Mouse (Mus musculus) v-Abl transformed pro-B cells (cell line): ENCODE measurements around the gene Dpp9.

Source experiments
- in situ Hi-C, 2 experiments: fragments of 400-800 bp; cut with MboI; formaldehyde crosslinking; loops; one replicate each; pipeline ENCODE4 v1.15.1; 2025; ENCODE audit not compliant: unreplicated experiment in 2 of 2

The Dpp9 gene

DNA sequence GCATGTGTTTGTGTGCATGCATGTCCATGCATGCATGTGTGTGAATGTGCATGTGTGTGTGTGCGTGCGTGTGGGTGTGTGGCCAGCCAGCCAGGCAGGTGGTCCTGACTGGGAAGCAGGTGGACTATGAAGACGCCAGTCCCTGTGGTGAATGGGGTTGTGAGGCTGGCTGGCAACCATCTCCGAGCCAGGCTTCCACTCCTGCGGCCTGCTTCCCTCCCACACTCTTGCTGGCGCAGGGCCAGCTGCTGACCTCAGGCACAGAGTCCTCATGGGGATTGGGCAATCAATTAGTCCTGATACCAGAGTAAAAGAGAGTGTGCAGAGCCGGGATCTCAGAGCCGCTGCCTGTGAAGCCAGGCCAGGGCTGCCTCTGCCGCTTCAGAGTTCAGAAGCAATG lies 65.1 kb downstream of the Dpp9 start:
- in situ Hi-C loops, result no loop called here

DNA sequence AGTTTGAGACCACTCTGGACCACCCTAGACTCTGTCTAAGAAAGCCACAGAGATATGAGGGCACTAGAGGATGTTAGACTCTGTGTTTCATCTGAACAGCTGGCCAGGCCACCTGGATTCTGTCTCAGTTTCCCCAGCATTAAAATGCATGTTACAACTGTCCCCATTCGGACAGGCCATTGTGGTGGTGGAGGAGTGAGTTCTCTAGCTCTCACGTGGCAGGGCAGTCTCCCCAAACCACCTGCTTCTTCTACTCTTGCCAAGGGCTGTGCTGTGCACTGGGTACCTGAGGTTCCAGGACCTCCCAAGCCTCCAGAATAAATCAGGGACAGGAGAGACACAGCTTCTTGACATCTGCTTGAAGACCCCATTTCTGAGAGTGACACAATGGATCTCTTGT lies 68.8 kb downstream of the Dpp9 start:
- in situ Hi-C loops, result no loop called here

DNA sequence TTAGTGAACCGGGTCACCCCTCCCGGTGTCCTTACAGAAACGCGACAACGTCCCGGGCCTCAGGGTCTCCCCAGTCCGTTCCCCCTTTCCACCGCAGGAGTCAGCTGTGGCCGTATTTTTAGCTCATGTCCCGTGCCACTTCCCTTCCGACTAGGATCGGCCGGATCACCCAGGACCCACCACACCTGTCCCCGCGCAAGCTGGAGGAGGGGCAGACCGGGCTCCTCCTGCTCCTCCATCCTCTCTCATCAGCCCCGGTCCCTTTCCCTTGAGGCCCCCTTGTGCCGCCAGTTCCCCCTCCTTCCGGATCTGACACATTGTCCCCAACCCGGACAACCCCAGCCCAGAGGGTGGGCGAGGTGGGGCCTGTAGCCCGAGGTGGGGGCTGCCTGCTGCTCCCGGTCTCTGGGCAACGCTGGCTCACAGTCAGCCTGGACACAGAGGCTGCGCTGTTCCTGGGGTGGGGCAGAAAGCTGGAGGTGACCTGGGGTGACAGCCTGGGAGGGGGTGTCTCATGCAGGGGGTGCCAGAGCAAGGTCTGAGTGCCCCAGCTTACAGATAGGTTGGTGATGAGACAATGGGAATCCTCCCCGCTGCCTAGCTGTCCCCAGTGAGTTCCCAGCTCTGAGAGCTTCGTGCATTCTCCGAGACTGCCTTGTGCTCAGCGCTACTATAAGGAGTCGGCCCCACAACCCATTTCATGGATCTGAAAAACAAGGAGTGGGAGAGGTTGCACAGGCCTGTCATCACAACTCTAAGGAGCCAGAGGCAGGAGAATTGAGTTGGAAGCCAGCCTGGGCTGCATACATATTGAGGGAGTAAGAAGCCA lies 69.7 kb downstream of the Dpp9 start:
- in situ Hi-C loops, result no loop called here

DNA sequence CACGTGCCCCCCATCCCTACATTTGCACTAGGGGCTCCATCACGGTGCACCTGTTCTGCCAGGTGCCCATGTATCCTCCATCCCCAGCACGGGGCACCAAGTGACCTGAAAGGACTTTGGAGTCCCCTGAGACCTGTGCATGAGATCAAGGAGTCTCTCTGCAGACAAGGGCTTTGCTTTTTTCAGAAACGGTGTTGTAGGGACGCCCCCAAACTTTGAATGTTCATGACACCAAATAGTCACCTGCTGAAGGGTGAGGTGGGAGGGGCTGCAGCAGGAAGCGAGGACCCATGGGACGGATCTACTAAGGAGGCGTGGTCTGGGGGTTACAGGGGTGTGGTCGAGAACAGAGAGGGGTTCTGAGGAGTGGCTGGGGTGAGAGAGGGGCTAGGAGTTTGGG lies 70.4 kb downstream of the Dpp9 start:
- in situ Hi-C loops, result no loop called here

DNA sequence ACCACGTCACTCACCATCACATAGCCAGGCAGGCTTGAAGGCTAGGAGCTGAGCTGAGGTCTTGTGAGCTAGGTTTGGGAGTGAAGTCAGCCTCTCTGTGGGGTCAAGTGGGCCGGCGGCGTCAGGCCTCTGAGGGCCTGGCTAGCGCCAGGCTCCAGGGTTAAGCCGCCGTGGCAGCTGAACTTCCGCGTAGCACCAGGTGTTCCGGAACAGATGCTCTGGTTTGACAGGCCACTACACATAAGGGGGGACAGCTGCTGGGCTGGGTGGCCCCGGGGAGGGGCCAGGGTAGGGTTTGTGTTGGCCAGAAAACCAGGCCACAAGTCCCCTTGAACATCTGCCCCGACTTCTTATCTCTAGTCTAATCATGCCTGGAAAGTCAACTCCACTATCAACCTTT lies 71.3 kb downstream of the Dpp9 start:
- in situ Hi-C loops, result no loop called here

DNA sequence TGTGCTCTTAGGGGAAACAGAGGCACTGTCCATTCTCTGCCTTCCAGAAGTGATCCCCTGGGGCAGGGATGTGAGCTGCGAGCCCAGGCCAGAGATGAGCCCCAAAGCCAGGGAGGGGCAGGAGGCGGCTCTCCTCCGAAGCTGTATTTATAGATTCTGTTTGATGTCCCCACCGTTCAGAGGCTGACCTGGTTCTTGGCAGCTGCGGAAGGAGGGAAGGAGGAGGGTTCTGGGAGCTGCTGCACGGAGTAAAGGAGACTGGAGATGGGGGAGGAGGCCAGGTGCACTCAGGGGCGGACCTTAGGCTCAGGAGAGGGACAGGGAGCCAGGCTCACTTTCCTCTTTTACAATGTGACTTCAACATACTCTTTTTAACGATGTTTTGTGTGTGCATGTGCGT lies 72.6 kb downstream of the Dpp9 start:
- in situ Hi-C loops, result no loop called here

DNA sequence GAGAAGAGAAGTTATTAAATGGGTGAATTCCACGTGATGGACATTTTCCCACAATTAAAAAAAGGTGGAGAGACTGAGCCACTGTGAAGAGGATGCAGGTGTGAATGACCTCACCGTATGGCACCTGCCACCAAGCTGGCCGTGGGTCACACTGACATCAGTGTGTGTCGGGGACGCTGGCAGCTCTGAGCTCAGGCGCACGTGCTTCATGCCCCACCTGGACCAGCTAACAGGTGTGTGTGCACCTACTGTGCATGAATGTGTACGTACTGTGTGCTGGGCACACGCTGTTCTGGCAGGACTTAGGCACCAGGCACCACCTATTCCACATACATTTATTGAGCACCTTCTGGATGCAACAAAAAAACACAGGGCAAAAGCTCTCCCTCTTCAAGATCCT lies 74.2 kb downstream of the Dpp9 start:
- in situ Hi-C loops, result no loop called here

DNA sequence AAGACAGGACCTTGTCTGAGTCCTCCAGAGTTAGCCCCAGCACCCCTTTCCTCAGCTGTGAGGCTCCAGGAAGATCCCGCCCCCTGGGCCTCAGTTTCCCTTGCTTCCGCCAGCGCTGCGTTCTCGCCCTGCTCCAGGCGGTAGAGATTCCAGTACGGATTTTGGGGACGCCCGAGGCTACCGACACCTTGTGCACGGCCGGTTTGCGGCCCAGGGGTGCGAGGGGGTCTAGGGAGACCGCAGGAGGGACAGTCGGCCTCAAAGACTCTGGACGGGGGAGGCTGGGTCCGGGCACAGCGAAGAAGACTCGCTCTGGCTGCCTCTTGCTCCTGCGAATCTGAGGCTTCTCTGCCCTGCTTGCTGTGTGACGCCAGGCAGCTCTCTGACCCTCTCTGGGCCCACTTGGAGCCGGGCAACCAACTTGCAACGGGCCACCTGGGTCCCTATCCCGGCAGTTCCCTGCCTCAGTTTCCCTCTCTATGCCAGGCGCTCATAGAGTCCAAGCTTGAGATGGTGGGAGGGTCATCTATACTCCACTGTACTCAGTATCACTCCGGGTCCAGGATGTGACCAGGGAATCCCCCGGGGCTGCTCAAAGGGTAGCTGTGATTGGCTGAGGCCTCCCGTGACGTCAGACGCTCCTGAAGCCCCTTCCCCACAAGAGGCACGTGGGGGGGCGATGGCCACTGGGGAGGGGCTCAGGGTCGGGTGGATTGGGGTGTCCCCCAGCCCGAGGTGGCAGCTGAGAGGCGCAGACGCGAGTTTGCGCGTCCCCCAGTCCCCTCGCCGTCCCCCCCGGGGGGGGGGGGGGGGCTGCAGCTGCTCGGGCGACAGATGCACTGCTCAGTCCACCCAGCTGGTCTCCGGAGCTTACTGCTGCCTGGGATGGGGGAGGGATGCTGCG lies 76.8 kb downstream of the Dpp9 start:
- in situ Hi-C loops, result no loop called here

DNA sequence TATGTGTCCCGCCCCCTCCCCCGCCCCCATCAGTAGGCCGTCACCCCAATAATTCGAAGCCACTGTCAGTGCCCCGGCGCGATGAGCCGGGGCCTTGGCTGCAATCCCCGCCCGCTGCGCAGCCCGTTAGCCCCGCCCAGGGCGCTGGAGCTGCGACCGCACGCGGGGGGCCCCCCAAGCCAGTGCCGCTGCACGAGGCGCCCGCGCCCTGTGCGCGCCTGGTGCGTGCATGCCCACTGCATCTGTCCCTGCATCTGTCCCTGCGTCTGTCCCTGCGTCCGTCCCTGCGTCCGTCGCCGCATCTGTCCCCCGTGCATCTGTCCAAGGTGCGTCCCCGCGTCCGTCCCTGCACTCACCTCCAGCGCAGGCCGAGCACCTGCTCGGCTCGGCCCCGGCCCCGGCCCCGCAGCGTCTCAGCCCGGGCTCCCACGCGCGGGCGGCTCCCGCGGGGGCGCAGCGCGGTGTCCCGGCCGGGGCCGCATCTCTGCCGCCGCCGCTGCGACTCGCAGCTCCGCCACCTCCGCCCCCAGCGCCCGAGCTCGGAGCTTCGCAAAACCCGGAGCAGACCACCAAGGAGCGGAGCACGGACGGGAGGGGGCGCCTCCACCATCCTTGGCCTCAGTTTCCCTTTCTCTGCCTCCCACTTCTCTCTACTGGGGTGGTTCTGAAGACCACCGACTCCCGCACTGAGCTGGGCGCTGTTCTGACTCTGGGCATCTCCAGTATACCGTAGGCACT lies 78.7 kb downstream of the Dpp9 start, which contains the start of gene Sema6b:
Gene Sema6b, minus strand, starts transcription at position 486 of the 738 bp plus-strand sequence.
- in situ Hi-C loops, result no loop called here

DNA sequence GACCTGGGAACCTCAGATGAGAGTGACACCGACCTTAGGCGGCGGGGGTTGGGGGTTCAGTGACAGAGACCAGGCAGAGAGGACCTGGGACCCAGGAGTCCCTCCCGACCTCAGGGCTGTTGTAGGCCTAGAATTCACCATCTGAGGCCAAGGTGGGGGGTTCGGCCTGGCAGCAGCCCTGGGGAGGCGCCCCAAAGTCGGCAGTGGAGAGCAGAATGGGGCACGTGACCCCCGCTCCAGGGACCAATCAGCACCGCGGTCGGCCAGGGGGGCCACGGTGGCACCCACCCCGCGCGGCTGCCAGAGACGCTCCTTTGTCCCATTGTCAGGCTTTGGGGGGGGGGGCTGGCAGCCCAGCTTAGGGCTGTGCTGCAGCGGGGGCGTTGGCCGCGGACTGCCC lies 79.3 kb downstream of the Dpp9 start:
- in situ Hi-C loops, result no loop called here

DNA sequence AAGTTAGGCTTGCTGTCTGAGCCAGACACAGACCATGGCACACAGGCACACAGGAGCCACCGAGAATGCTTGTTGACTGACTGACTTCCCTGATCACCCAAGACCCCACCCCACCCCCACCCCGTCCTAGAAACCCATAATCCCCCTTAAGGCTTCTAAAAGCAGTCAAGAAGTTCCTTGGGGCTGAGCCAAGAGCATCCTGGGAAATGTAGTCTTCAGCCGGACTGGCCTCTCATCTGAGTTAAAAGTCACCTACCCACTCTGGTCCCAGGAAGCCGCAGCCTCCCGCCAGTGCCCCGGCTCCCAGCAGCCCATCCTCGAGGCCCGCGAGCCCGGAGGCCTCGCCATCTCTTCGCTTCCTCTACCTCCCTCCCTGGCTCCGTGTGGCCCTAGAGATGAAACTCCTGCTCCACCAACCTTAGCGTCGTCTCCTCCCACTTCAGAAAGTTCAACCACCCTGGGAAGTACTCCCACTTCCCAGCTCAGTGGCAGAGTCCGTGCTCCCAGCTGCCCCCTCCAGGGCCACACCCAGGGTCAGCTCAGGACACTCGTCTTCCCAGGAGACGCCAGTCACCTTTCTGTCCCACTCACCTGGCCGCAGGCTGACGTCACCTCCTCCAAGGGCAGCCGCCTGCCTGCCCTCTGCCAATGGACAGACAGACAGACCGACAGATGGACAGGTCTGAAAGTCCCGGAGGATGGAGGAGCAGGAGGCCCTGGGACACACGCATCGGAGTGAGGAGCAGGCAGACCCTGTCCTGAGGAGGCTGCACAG lies 80.7 kb downstream of the Dpp9 start:
- in situ Hi-C loops, result no loop called here
